Mouse (Mus musculus) thymus, adult 2 months (tissue): ENCODE measurements around the gene Ptrh2. TPM values are rescaled to one million over a fixed set of nuclear protein-coding genes. Genes with fewer than 3 reads are reported as not detected.
A peak's percentile ranks its signal among the peaks of the same experiment; 100 is the strongest.

Source experiments
- DNase-seq: peaks from one replicate; pipeline ENCODE4 v3.0.0; 2021
- H3K27ac ChIP-seq: fragments of 200-500 bp; 2 replicates; pipeline ENCODE4 v1.5.1; 2012; ENCODE audit warnings: low read length, control low read depth; ENCODE audit not compliant: control insufficient read depth, insufficient read depth
- H3K27me3 ChIP-seq: fragments of 200-500 bp; 2 replicates; pipeline ENCODE4 v1.6.1; 2012; ENCODE audit warnings: mild to moderate bottlenecking, low read length, moderate library complexity, mixed read lengths; ENCODE audit not compliant: control insufficient read depth, insufficient read depth
- H3K36me3 ChIP-seq: fragments of 200-500 bp; 2 replicates; pipeline ENCODE4 v1.6.1; 2012; ENCODE audit warnings: mild to moderate bottlenecking, low read length, moderate library complexity; ENCODE audit not compliant: control insufficient read depth, insufficient read depth
- H3K4me1 ChIP-seq: fragments of 200-500 bp; replicated peaks from 2 replicates; pipeline ENCODE4 v1.6.1; 2012; ENCODE audit warnings: low read length; ENCODE audit not compliant: control insufficient read depth, insufficient read depth
- H3K4me3 ChIP-seq: fragments of 200-500 bp; 2 replicates; pipeline ENCODE4 v1.5.1; 2012; ENCODE audit warnings: mild to moderate bottlenecking, low read length, control low read depth, moderate library complexity; ENCODE audit not compliant: control insufficient read depth, insufficient read depth
- CTCF ChIP-seq: fragments of 200-500 bp; IDR thresholded peaks from 2 replicates; pipeline ENCODE4 v1.5.1; 2012; ENCODE audit warnings: mild to moderate bottlenecking, control low read depth, low read length, moderate library complexity, borderline replicate concordance; ENCODE audit not compliant: control insufficient read depth, poor library complexity, insufficient read depth; ENCODE audit errors: extremely low read depth
- POLR2A ChIP-seq: fragments of 200-500 bp; IDR thresholded peaks from 2 replicates; pipeline ENCODE4 v1.6.1; 2012; ENCODE audit warnings: mild to moderate bottlenecking, low read length, control low read depth, moderate library complexity; ENCODE audit not compliant: control insufficient read depth, poor library complexity, insufficient read depth; ENCODE audit errors: extremely low read depth
- WGBS: fragments of 180-500 bp; shearing (Covaris S2); methylation state at CpG from one replicate; pipeline ENCODE4 v1.1.7; 2018; 5-methylcytosine and 5-hydroxymethylcytosine counted together
- polyA plus RNA-seq: library from polyadenylated mRNA; depleted of rRNA; stranded (reverse); fragments of >200 nt; gene quantifications from 2 replicates; pipeline ENCODE4 v1.2.3, GENCODE M21; 2012

The Ptrh2 gene
- polyA plus RNA-seq, 1 experiment: 5.2 TPM

GRCm38 (mm10) chr11:86646885-86647459 is 36.8 kb upstream of the Ptrh2 start:
- TF ChIP-seq POLR2A: no peak
- no peak for TF ChIP-seq CTCF
- Histone ChIP-seq H3K4me3 (no peak overlapping the region), H3K27ac (no peak overlapping the region), H3K4me1 (no peaks in the 10 kb centered on the region), H3K36me3 (peaks cover 13% of the 10 kb centered on the region), H3K27me3 (no peaks in the 10 kb centered on the region)
- DNase-seq: no peak
- 95% methylated on average over 3 of the region's 3 CpGs for WGBS

- 97% methylated on average over 15 of the region's 15 CpGs for WGBS
- H3K27ac ChIP-seq: no peak overlapping the region
- TF ChIP-seq POLR2A (no peak), CTCF (no peak)
- no peaks in the 10 kb centered on the region for H3K4me1 ChIP-seq
- H3K27me3 ChIP-seq: no peaks in the 10 kb centered on the region
- H3K36me3 ChIP-seq: peaks cover 4% of the 10 kb centered on the region
- H3K4me3 ChIP-seq: no peak overlapping the region
- DNase-seq: no peak
These were observed 35.9 kb upstream of the Ptrh2 start for GRCm38 (mm10) chr11:86647706-86648447.

GRCm38 (mm10) chr11:86649542-86649941 is 34.2 kb upstream of the Ptrh2 start:
- no peak for TF ChIP-seq CTCF
- no peak for TF ChIP-seq POLR2A

GRCm38 (mm10) chr11:86650676-86651075 is 33.1 kb upstream of the Ptrh2 start:
- TF ChIP-seq CTCF (no peak), POLR2A (no peak)
- DNase-seq: no peak
- Histone ChIP-seq H3K36me3 (no peaks in the 10 kb centered on the region), H3K27ac (no peak overlapping the region), H3K27me3 (no peaks in the 10 kb centered on the region), H3K4me1 (no peaks in the 10 kb centered on the region), H3K4me3 (no peak overlapping the region)
- 95% methylated on average over 6 of the region's 6 CpGs for WGBS

More at GRCm38 (mm10) chr11:86649542-86649941, 34.2 kb upstream of the Ptrh2 start:
- Histone ChIP-seq H3K36me3 (no peaks in the 10 kb centered on the region), H3K4me1 (no peaks in the 10 kb centered on the region), H3K4me3 (no peak overlapping the region), H3K27ac (no peak overlapping the region), H3K27me3 (no peaks in the 10 kb centered on the region)
- WGBS: 94% methylated on average over 1 of the region's 1 CpGs
- no peak for DNase-seq

- Histone ChIP-seq H3K4me1 (no peaks in the 10 kb centered on the region), H3K27me3 (no peaks in the 10 kb centered on the region), H3K27ac (no peak overlapping the region), H3K36me3 (no peaks in the 10 kb centered on the region), H3K4me3 (no peak overlapping the region)
- TF ChIP-seq CTCF (no peak), POLR2A (no peak)
- 74% methylated on average over 4 of the region's 4 CpGs for WGBS
- DNase-seq: no peak
These were observed 31.2 kb upstream of the Ptrh2 start for GRCm38 (mm10) chr11:86652578-86652979.

- H3K27me3 ChIP-seq: no peaks in the 10 kb centered on the region
- no peak overlapping the region for H3K27ac ChIP-seq
- no peaks in the 10 kb centered on the region for H3K4me1 ChIP-seq
- TF ChIP-seq CTCF (no peak), POLR2A (no peak)
- no peak overlapping the region for H3K4me3 ChIP-seq
- peak; percentile 50 for DNase-seq
- no peaks in the 10 kb centered on the region; the same call in 1 of the 2 replicates for H3K36me3 ChIP-seq
- 38% methylated on average over 3 of the region's 3 CpGs for WGBS
These were observed 30.3 kb upstream of the Ptrh2 start for GRCm38 (mm10) chr11:86653446-86653845.
